Mouse (Mus musculus): ENCODE results near the gene Eif4b. TPM values are rescaled to one million over a fixed set of nuclear protein-coding genes. Genes with fewer than 3 reads are reported as not detected.

Gene Eif4b
- total RNA-seq, 2 experiments from 2014 or later = 178 to 181 TPM

- DNase-seq (ENCODE audit: low spot score in 2 of 2) = peak; percentile 30 to 39
Observed at GRCm38 (mm10) chr15:102116753-102117415, 43.3 kb downstream of the Eif4b start.

GRCm38 (mm10) chr15:102117461-102118443 lies 44.2 kb downstream of the Eif4b start:
- DNase-seq (ENCODE audit: low spot score in 2 of 2) = peak; percentile 32 to 58

- DNase-seq (ENCODE audit: low spot score in 2 of 2) = no peak
Observed at GRCm38 (mm10) chr15:102118591-102118990, 45.0 kb downstream of the Eif4b start.

- peak in 1 of 2 experiments; percentile 16 for DNase-seq (ENCODE audit: low spot score in 2 of 2)
Observed at GRCm38 (mm10) chr15:102119121-102119830, 45.7 kb downstream of the Eif4b start.

GRCm38 (mm10) chr15:102119831-102120170 lies 46.2 kb downstream of the Eif4b start:
- DNase-seq (ENCODE audit: low spot score in 2 of 2) = no peak

- no peak for DNase-seq (ENCODE audit: low spot score in 2 of 2)
Observed at GRCm38 (mm10) chr15:102120530-102120929, 47.0 kb downstream of the Eif4b start.

GRCm38 (mm10) chr15:102126303-102126702 lies 52.7 kb downstream of the Eif4b start:
- no peak for DNase-seq (ENCODE audit: low spot score in 2 of 2)

GRCm38 (mm10) chr15:102133314-102133713 lies 59.7 kb downstream of the Eif4b start:
- no peak for DNase-seq (ENCODE audit: low spot score in 2 of 2)

- no peak for DNase-seq (ENCODE audit: low spot score in 2 of 2)
Observed at GRCm38 (mm10) chr15:102134709-102135108, 61.1 kb downstream of the Eif4b start.

- DNase-seq (ENCODE audit: low spot score in 2 of 2) = no peak
Observed at GRCm38 (mm10) chr15:102135522-102136128, 62.1 kb downstream of the Eif4b start.

GRCm38 (mm10) chr15:102136129-102136758 lies 62.7 kb downstream of the Eif4b start, which contains the start of gene Spryd3:
Spryd3 (minus strand) TSS chr15:102136234.
- DNase-seq (ENCODE audit: low spot score in 2 of 2) = peak; percentile 99 to 100

GRCm38 (mm10) chr15:102141120-102141519 lies 67.5 kb downstream of the Eif4b start:
- no peak for DNase-seq (ENCODE audit: low spot score in 2 of 2)

GRCm38 (mm10) chr15:102142914-102143912 lies 69.6 kb downstream of the Eif4b start:
- DNase-seq (ENCODE audit: low spot score in 2 of 2) = no peak

- no peak for DNase-seq (ENCODE audit: low spot score in 2 of 2)
Observed at GRCm38 (mm10) chr15:102144274-102144711, 70.7 kb downstream of the Eif4b start, which contains the start of gene Igfbp6. Igfbp6 (plus strand) TSS chr15:102144362.

- DNase-seq (ENCODE audit: low spot score in 2 of 2) = no peak
Observed at GRCm38 (mm10) chr15:102144726-102145125, 71.2 kb downstream of the Eif4b start.

GRCm38 (mm10) chr15:102145330-102145729 lies 71.8 kb downstream of the Eif4b start:
- no peak for DNase-seq (ENCODE audit: low spot score in 2 of 2)

GRCm38 (mm10) chr15:102146089-102146488 lies 72.5 kb downstream of the Eif4b start:
- no peak for DNase-seq (ENCODE audit: low spot score in 2 of 2)
